Mouse (Mus musculus): ENCODE data around the gene B3gnt7. TPM values are rescaled to one million over a fixed set of nuclear protein-coding genes. Genes with fewer than 3 reads are reported as not detected.

Gene B3gnt7
- polyA plus RNA-seq, 1 experiment from 2014 or later = 7.8 TPM

GRCm38 (mm10) chr1:86347716-86348045 is 45.0 kb downstream of the B3gnt7 start:
- Histone ChIP-seq H3K4me2 (no peak overlapping the region), H3K27me3 (no peaks in the 10 kb centered on the region), H3K27ac (no peak overlapping the region), H3K4me3 (replicated peaks) (no peak overlapping the region), H3K36me3 (peaks cover 70% of the 10 kb centered on the region), H3K4me1 (peaks cover 5% of the 10 kb centered on the region; the same call in 1 of the 2 replicates), H3K9ac (no peak overlapping the region), H3K9me3 (replicated peaks) (no peaks in the 10 kb centered on the region)
- 67% methylated on average over 1 of the region's 1 CpGs for WGBS
- no peak for ATAC-seq (replicated peaks; ENCODE audit: low FRiP score)

DNA sequence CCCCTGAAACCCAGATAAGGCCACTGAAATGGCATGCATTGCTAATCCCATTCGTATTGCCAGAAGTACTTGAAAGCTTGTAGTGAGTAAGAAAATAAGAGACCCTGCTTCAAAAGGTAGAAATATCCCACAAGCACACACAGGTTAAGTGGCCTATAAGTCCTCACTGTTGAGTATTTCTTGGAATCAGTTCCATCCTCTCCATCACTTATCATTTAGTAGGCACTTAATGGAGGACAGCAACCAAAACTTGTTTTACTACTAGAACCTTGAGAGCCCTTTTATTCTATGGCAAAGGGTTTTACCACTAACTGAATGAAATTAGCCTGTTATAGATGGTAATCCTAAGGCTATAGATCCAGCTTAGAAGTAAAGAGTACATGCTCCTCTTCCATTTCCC is 45.5 kb downstream of the B3gnt7 start:
- H3K27ac ChIP-seq = no peak overlapping the region
- no peak overlapping the region for H3K4me3 ChIP-seq (replicated peaks)
- no peak for ATAC-seq (replicated peaks; ENCODE audit: low FRiP score)
- peaks cover 72% of the 10 kb centered on the region for H3K36me3 ChIP-seq
- no peaks in the 10 kb centered on the region for H3K27me3 ChIP-seq
- H3K9ac ChIP-seq = no peak overlapping the region
- H3K4me2 ChIP-seq = no peak overlapping the region
- H3K4me1 ChIP-seq = peaks cover 5% of the 10 kb centered on the region; the same call in 1 of the 2 replicates
- WGBS = 71% methylated on average over 1 of the region's 1 CpGs
- no peaks in the 10 kb centered on the region for H3K9me3 ChIP-seq (replicated peaks)

DNA sequence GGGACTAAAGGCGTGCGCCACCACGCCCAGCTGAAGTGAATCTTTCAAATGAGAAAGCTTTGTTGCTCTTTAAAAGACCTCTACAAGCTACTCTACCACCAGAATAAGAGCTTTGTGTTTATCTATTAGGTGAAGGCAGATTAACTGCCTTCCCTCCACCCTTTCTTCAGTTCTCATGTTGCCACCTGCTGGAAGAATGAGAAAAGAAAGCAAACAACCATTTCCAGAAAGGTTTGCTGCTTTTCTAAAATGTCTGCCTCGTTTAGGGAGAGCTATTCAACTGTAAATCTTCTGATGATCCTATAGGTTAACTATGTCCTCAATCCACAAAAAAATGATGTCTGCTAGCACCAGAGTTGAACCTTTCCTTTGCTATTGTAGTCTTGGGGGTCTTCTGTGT is 46.2 kb downstream of the B3gnt7 start:
- peak overlapping the region; percentile 66; the same call in 1 of the 2 replicates for H3K27ac ChIP-seq
- no peaks in the 10 kb centered on the region for H3K9me3 ChIP-seq (replicated peaks)
- H3K36me3 ChIP-seq = peaks cover 80% of the 10 kb centered on the region
- H3K9ac ChIP-seq = no peak overlapping the region
- H3K4me2 ChIP-seq = no peak overlapping the region
- no peak for ATAC-seq (replicated peaks; ENCODE audit: low FRiP score)
- no peak overlapping the region for H3K4me3 ChIP-seq (replicated peaks)
- H3K27me3 ChIP-seq = no peaks in the 10 kb centered on the region
- WGBS = 73% methylated on average over 4 of the region's 4 CpGs
- H3K4me1 ChIP-seq = peaks cover 5% of the 10 kb centered on the region; the same call in 1 of the 2 replicates

- H3K27me3 ChIP-seq = no peaks in the 10 kb centered on the region
- H3K4me2 ChIP-seq = no peak overlapping the region
- H3K4me3 ChIP-seq (replicated peaks) = no peak overlapping the region
- H3K27ac ChIP-seq = peak overlapping the region; percentile 66; the same call in 1 of the 2 replicates
- H3K36me3 ChIP-seq = peaks cover 84% of the 10 kb centered on the region
- H3K9me3 ChIP-seq (replicated peaks) = no peaks in the 10 kb centered on the region
- 74% methylated on average over 3 of the region's 3 CpGs for WGBS
- peaks cover 5% of the 10 kb centered on the region; the same call in 1 of the 2 replicates for H3K4me1 ChIP-seq
- ATAC-seq (replicated peaks; ENCODE audit: low FRiP score) = no peak
- H3K9ac ChIP-seq = no peak overlapping the region
Measured at GRCm38 (mm10) chr1:86349201-86349600, 46.6 kb downstream of the B3gnt7 start.

DNA sequence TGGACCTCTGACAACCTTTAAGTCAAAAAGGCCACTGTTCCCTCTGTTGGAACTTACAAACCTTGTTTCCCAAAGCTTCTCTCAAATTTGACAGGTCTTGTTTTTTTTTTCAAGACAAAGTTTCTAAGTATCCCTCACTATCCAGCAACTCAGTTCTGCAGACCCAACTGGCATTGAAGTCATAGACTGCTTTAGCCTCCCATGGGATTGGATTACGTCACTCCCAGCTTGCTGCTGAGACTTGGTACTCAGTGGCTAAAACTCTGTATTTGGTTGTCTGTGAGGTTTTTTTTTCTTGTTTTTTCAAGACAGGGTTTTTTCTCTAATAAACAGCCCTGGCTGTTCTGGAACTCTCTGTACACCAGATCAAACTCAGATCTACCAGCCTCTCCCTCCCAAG is 47.1 kb downstream of the B3gnt7 start:
- no peak for ATAC-seq (replicated peaks; ENCODE audit: low FRiP score)
- H3K9ac ChIP-seq = no peak overlapping the region
- H3K27me3 ChIP-seq = no peaks in the 10 kb centered on the region
- H3K27ac ChIP-seq = peak overlapping the region; percentile 66; the same call in 1 of the 2 replicates
- H3K9me3 ChIP-seq (replicated peaks) = no peaks in the 10 kb centered on the region
- H3K4me1 ChIP-seq = peaks cover 5% of the 10 kb centered on the region; the same call in 1 of the 2 replicates
- no peak overlapping the region for H3K4me2 ChIP-seq
- WGBS = 73% methylated on average over 1 of the region's 1 CpGs
- no peak overlapping the region for H3K4me3 ChIP-seq (replicated peaks)
- peaks cover 89% of the 10 kb centered on the region for H3K36me3 ChIP-seq

- H3K4me1 ChIP-seq = peaks cover 8% of the 10 kb centered on the region; the same call in 1 of the 2 replicates
- H3K36me3 ChIP-seq = peaks cover 97% of the 10 kb centered on the region
- no peak overlapping the region for H3K4me2 ChIP-seq
- H3K27me3 ChIP-seq = no peaks in the 10 kb centered on the region
- H3K27ac ChIP-seq = no peak overlapping the region
- no peak for ATAC-seq (replicated peaks; ENCODE audit: low FRiP score)
- H3K9ac ChIP-seq = no peak overlapping the region
- no peaks in the 10 kb centered on the region for H3K9me3 ChIP-seq (replicated peaks)
- H3K4me3 ChIP-seq (replicated peaks) = no peak overlapping the region
- WGBS = 89% methylated on average over 8 of the region's 8 CpGs
Measured at GRCm38 (mm10) chr1:86350576-86350975, 47.9 kb downstream of the B3gnt7 start.

DNA sequence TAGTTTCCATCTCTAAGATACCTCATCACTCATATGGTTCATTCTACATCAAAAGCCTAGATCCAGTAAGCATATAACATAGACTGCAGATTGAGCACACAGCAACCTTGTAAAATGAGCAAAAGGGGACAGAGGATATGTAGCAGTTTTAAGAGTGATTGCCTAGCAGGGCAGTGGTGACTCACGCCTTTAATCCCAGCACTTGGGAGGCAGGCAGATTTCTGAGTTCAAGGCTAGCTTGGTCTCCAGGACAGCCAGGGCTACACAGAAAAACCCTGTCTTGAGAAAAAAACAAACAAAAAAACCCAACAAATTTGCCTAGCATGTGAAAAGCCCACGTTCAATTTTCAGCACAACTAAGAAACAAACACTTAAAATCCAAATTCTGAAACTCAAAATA is 51.6 kb downstream of the B3gnt7 start:
- ATAC-seq (replicated peaks; ENCODE audit: low FRiP score) = no peak
- Histone ChIP-seq H3K27me3 (no peaks in the 10 kb centered on the region), H3K4me1 (peaks cover 25% of the 10 kb centered on the region), H3K9me3 (replicated peaks) (no peaks in the 10 kb centered on the region), H3K36me3 (peaks cover 83% of the 10 kb centered on the region), H3K27ac (no peak overlapping the region), H3K9ac (no peak overlapping the region), H3K4me3 (replicated peaks) (no peak overlapping the region), H3K4me2 (no peak overlapping the region)
- WGBS = 91% methylated on average over 2 of the region's 2 CpGs

Small RNA genes lying within 50 kb of the gene (microRNA-seq; reads per million reads assigned to microRNA genes)
- 21.3 reads per million, percentile 40 among the genes with 10 or more reads in this experiment for gene mmu-mir-3535

Other genes starting within 250 kb of the B3gnt7 start
- gene Psmd1, start 238.4 kb upstream of the B3gnt7 start, polyA plus RNA-seq (2015; fragmentation: Nextera tagmentation; extraction: Ambion mirVana) = 181 and 182 TPM in 2 replicates
- gene Htr2b, start 190.9 kb upstream of the B3gnt7 start, polyA plus RNA-seq (2015; fragmentation: Nextera tagmentation; extraction: Ambion mirVana) = 1.1 and 1.3 TPM in 2 replicates
- not detected in 2 replicates for gene Gm21972, start 169.2 kb upstream of the B3gnt7 start, polyA plus RNA-seq (2015; fragmentation: Nextera tagmentation; extraction: Ambion mirVana)
- gene Armc9, start 148.1 kb upstream of the B3gnt7 start, polyA plus RNA-seq (2015; fragmentation: Nextera tagmentation; extraction: Ambion mirVana) = 25.3 and 29.9 TPM in 2 replicates
- gene Ncl, start 56.6 kb downstream of the B3gnt7 start, polyA plus RNA-seq (2015; fragmentation: Nextera tagmentation; extraction: Ambion mirVana) = 500 and 531 TPM in 2 replicates
- gene Nmur1, start 123.4 kb downstream of the B3gnt7 start, polyA plus RNA-seq (2015; fragmentation: Nextera tagmentation; extraction: Ambion mirVana) = 0.13 TPM in 1 of 2 replicates, not detected in the other
- not detected in 2 replicates for gene Tex44, start 123.5 kb downstream of the B3gnt7 start, polyA plus RNA-seq (2015; fragmentation: Nextera tagmentation; extraction: Ambion mirVana)
- 2,949 and 3,271 TPM in 2 replicates for gene Ptma, start 223.9 kb downstream of the B3gnt7 start, polyA plus RNA-seq (2015; fragmentation: Nextera tagmentation; extraction: Ambion mirVana)

Data from kidney, embryonic 15.5 days (tissue).